Mouse (Mus musculus) cerebellum, postnatal 10 days (tissue): Measurements from ENCODE around the gene Itsn2.
"Not testable (repeated sequence)": the region's sequence is repeated elsewhere in the genome, so short reads cannot be mapped to it uniquely, and the experiment has no call there.

ENCODE experiments used
- DNase-seq, 2 experiments: peaks; one replicate each; pipeline ENCODE4 v3.0.0; 2021; ENCODE audit warnings: mixed read lengths in 2 of 2

Gene Itsn2

GRCm38 (mm10) chr12:4708881-4709604 is 116.6 kb downstream of the Itsn2 start:
- DNase-seq: peak; percentile 79 to 89

GRCm38 (mm10) chr12:4709926-4710325 is 117.5 kb downstream of the Itsn2 start:
- DNase-seq: no peak

- no peak for DNase-seq
Measured at GRCm38 (mm10) chr12:4713361-4713760, 120.9 kb downstream of the Itsn2 start.

- DNase-seq: no peak
Measured at GRCm38 (mm10) chr12:4715606-4716005, 123.2 kb downstream of the Itsn2 start.

- no peak for DNase-seq
Measured at GRCm38 (mm10) chr12:4717417-4717816, 125.0 kb downstream of the Itsn2 start.

- no peak for DNase-seq
Measured at GRCm38 (mm10) chr12:4719066-4719761, 126.8 kb downstream of the Itsn2 start.

GRCm38 (mm10) chr12:4719762-4720754 is 127.6 kb downstream of the Itsn2 start:
- DNase-seq: no peak

GRCm38 (mm10) chr12:4729165-4729564 is 136.7 kb downstream of the Itsn2 start:
- no peak for DNase-seq

- no peak for DNase-seq
Measured at GRCm38 (mm10) chr12:4731629-4732028, 139.2 kb downstream of the Itsn2 start.

GRCm38 (mm10) chr12:4732332-4732731 is 139.9 kb downstream of the Itsn2 start:
- DNase-seq: no peak

GRCm38 (mm10) chr12:4738031-4738576 is 145.7 kb downstream of the Itsn2 start, which contains the start of gene Fam228a:
Fam228a (minus strand) TSS chr12:4738430.
- no peak for DNase-seq

- DNase-seq: peak in 1 of 2 experiments; percentile 25
Measured at GRCm38 (mm10) chr12:4740823-4741222, 148.4 kb downstream of the Itsn2 start.

GRCm38 (mm10) chr12:4742183-4742582 is 149.7 kb downstream of the Itsn2 start:
- no peak for DNase-seq

- DNase-seq: peak; percentile 20 to 45
Measured at GRCm38 (mm10) chr12:4744486-4744885, 152.0 kb downstream of the Itsn2 start.

- not testable (repeated sequence) for DNase-seq
Measured at GRCm38 (mm10) chr12:4754451-4754850, 162.0 kb downstream of the Itsn2 start.

GRCm38 (mm10) chr12:4757060-4757459 is 164.6 kb downstream of the Itsn2 start:
- no peak for DNase-seq
